Mouse (Mus musculus): ENCODE results near the gene Paox.

The Paox gene

GRCm38 (mm10) chr7:140115583-140116328 is at the start of gene Paox:
Paox (plus strand) TSS chr7:140115799.
- DNase-seq: peak; percentile 76

GRCm38 (mm10) chr7:140067397-140067796 is 48.2 kb upstream of the Paox start:
- no peak for DNase-seq

GRCm38 (mm10) chr7:140070042-140070711 is 45.4 kb upstream of the Paox start:
- DNase-seq: no peak

- DNase-seq: no peak
These were observed 37.9 kb upstream of the Paox start for GRCm38 (mm10) chr7:140077698-140078097.

GRCm38 (mm10) chr7:140078711-140079110 is 36.9 kb upstream of the Paox start:
- peak; percentile 70 for DNase-seq

- DNase-seq: peak; percentile 79
These were observed 35.0 kb upstream of the Paox start for GRCm38 (mm10) chr7:140080503-140081156.

GRCm38 (mm10) chr7:140081408-140082241 is 34.0 kb upstream of the Paox start:
- DNase-seq: no peak

- DNase-seq: no peak
These were observed 33.3 kb upstream of the Paox start, which contains the start of gene Caly for GRCm38 (mm10) chr7:140082242-140082678. Caly (minus strand) TSS chr7:140082548.

- DNase-seq: no peak
These were observed 25.0 kb upstream of the Paox start for GRCm38 (mm10) chr7:140090601-140091000.

- no peak for DNase-seq
These were observed 22.6 kb upstream of the Paox start, which contains the start of gene Prap1 for GRCm38 (mm10) chr7:140092924-140093528. Prap1 (plus strand) TSS chr7:140093395.

GRCm38 (mm10) chr7:140094954-140095353 is 20.6 kb upstream of the Paox start:
- peak; percentile 37 for DNase-seq

GRCm38 (mm10) chr7:140095556-140095955 is 20.0 kb upstream of the Paox start:
- peak; percentile 89 for DNase-seq

GRCm38 (mm10) chr7:140096055-140096454 is 19.5 kb upstream of the Paox start:
- DNase-seq: no peak

- DNase-seq: no peak
These were observed 17.1 kb upstream of the Paox start for GRCm38 (mm10) chr7:140098466-140098865.

- no peak for DNase-seq
These were observed 14.1 kb upstream of the Paox start for GRCm38 (mm10) chr7:140101498-140101897.

GRCm38 (mm10) chr7:140101993-140102860 is 13.4 kb upstream of the Paox start, which contains the start of gene Fuom:
Fuom (minus strand) TSS chr7:140102441.
- peak; percentile 93 for DNase-seq

- DNase-seq: no peak
These were observed 11.6 kb upstream of the Paox start for GRCm38 (mm10) chr7:140104009-140104408.

GRCm38 (mm10) chr7:140111943-140112342 is 3.7 kb upstream of the Paox start:
- no peak for DNase-seq

- DNase-seq: peak; percentile 94
These were observed 893 bp downstream of the Paox start, which contains the start of gene Echs1 for GRCm38 (mm10) chr7:140116329-140117054. Echs1 (minus strand) TSS chr7:140116476.

- no peak for DNase-seq
These were observed 4.9 kb downstream of the Paox start for GRCm38 (mm10) chr7:140120484-140120883.
